Mouse (Mus musculus) kidney, postnatal 0 days (tissue): Measurements from ENCODE around the gene Smyd2. TPM values are rescaled to one million over a fixed set of nuclear protein-coding genes. Genes with fewer than 3 reads are reported as not detected.

Experiments
- ATAC-seq: fragments of 200-750 bp; cut with Nextera tagmentation; replicated peaks from 2 replicates; pipeline ENCODE4 v1.8.0; 2017; ENCODE audit warnings: low read depth, moderate number of reproducible peaks, moderate TSS enrichment, moderate library complexity; ENCODE audit not compliant: low FRiP score
- DNase-seq: peaks from one replicate; pipeline ENCODE4 v3.0.0-alpha.2; 2016; ENCODE audit warnings: low spot score
- H3K27ac ChIP-seq: fragments of 300-500 bp; sonication (generic); 2 replicates; pipeline ENCODE4 v1.5.1; 2014; ENCODE audit warnings: mild to moderate bottlenecking
- H3K27me3 ChIP-seq: fragments of 300-500 bp; sonication (generic); 2 replicates; pipeline ENCODE4 v1.6.1; 2014; ENCODE audit warnings: low read length, mixed read lengths; ENCODE audit not compliant: insufficient read depth
- H3K36me3 ChIP-seq: fragments of 300-500 bp; sonication (generic); 2 replicates; pipeline ENCODE4 v1.6.1; 2014; ENCODE audit warnings: low read length, mixed read lengths; ENCODE audit not compliant: insufficient read depth
- H3K4me1 ChIP-seq: fragments of 300-500 bp; sonication (generic); replicated peaks from 2 replicates; pipeline ENCODE4 v1.6.1; 2014; ENCODE audit warnings: antibody characterized with exemption, low read length, mixed read lengths; ENCODE audit not compliant: insufficient read depth
- H3K4me2 ChIP-seq: fragments of 300-500 bp; sonication (generic); 2 replicates; pipeline ENCODE4 v1.6.1; 2014; ENCODE audit warnings: mild to moderate bottlenecking, low read length, moderate library complexity, mixed read lengths
- H3K4me3 ChIP-seq: fragments of 300-500 bp; sonication (generic); replicated peaks from 2 replicates; pipeline ENCODE4 v1.5.1; 2014; ENCODE audit warnings: low read depth, low read length
- H3K9ac ChIP-seq: fragments of 300-500 bp; sonication (generic); 2 replicates; pipeline ENCODE4 v1.6.1; 2014; ENCODE audit warnings: low read depth, low read length
- H3K9me3 ChIP-seq: fragments of 300-500 bp; sonication (generic); replicated peaks from 2 replicates; pipeline ENCODE4 v1.6.1; 2016; ENCODE audit warnings: low read length, inconsistent platforms, mixed read lengths
- CTCF ChIP-seq: IDR thresholded peaks from 2 replicates; pipeline ENCODE4 v1.5.1; 2016; ENCODE audit warnings: antibody characterized with exemption, low read depth, mild to moderate bottlenecking, moderate library complexity
- WGBS: fragments of 180-500 bp; shearing (Covaris S2); extraction: QIAGEN DNeasy Blood & Tissue Kit; methylation state at CpG from one replicate; pipeline ENCODE4 v1.1.7; 2014; 5-methylcytosine and 5-hydroxymethylcytosine counted together
- polyA plus RNA-seq: library from polyadenylated mRNA; unstranded; fragments of >200 nt; fragmentation: Nextera tagmentation; extraction: Ambion mirVana; gene quantifications from 2 replicates; pipeline ENCODE4 v1.2.1, GENCODE M21; 2015

Gene Smyd2
- polyA plus RNA-seq, 1 experiment from 2014 or later, result 70.4 TPM

- no peaks in the 10 kb centered on the region for H3K36me3 ChIP-seq
- peak overlapping the region; percentile 75; the same call in 1 of the 2 replicates for H3K9ac ChIP-seq
- no peaks in the 10 kb centered on the region for H3K27me3 ChIP-seq
- no peak for DNase-seq
- H3K9me3 ChIP-seq, result no peaks in the 10 kb centered on the region
- TF ChIP-seq CTCF, result no peak
- H3K4me2 ChIP-seq, result peak overlapping the region; percentile 88
- H3K4me3 ChIP-seq, result peak overlapping the region; percentile 73
- 13% methylated on average over 9 of the region's 9 CpGs for WGBS
- H3K4me1 ChIP-seq, result 0 out of 2 replicates have a peak, but pooled peaks cover 11% of the 10 kb centered on the region
- H3K27ac ChIP-seq, result no peak overlapping the region
- no peak for ATAC-seq
Observed at GRCm38 (mm10) chr1:189922721-189923120, 558 bp upstream of the Smyd2 start.

GRCm38 (mm10) chr1:189921568-189921817 is 670 bp downstream of the Smyd2 start:
- no peaks in the 10 kb centered on the region for H3K9me3 ChIP-seq
- peak; percentile 50 for DNase-seq
- H3K36me3 ChIP-seq, result no peaks in the 10 kb centered on the region
- WGBS, result 2% methylated on average over 4 of the region's 4 CpGs
- peak overlapping the region; percentile 75; the same call in 1 of the 2 replicates for H3K9ac ChIP-seq
- peak overlapping the region; percentile 88 for H3K4me2 ChIP-seq
- TF ChIP-seq CTCF, result no peak
- H3K27ac ChIP-seq, result peak overlapping the region; percentile 58; the same call in 1 of the 2 replicates
- no peaks in the 10 kb centered on the region for H3K27me3 ChIP-seq
- 0 out of 2 replicates have a peak, but pooled peaks cover 11% of the 10 kb centered on the region for H3K4me1 ChIP-seq
- no peak for ATAC-seq
- peak overlapping the region; percentile 73 for H3K4me3 ChIP-seq

- H3K4me3 ChIP-seq, result peak overlapping the region; percentile 73
- no peak overlapping the region for H3K27ac ChIP-seq
- ATAC-seq (peak; percentile 45; the same call in 1 of the 2 replicates), DNase-seq (no peak)
- TF ChIP-seq CTCF, result no peak
- 20% methylated on average over 28 of the region's 28 CpGs for WGBS
- peak overlapping the region; percentile 88 for H3K4me2 ChIP-seq
- H3K27me3 ChIP-seq, result no peaks in the 10 kb centered on the region
- peak overlapping the region; percentile 75; the same call in 1 of the 2 replicates for H3K9ac ChIP-seq
- no peaks in the 10 kb centered on the region for H3K36me3 ChIP-seq
- 0 out of 2 replicates have a peak, but pooled peaks cover 11% of the 10 kb centered on the region for H3K4me1 ChIP-seq
- no peaks in the 10 kb centered on the region for H3K9me3 ChIP-seq
Observed at GRCm38 (mm10) chr1:189920701-189921567, 1.2 kb downstream of the Smyd2 start.

GRCm38 (mm10) chr1:189919756-189920155 is 2.4 kb downstream of the Smyd2 start:
- Histone ChIP-seq H3K9me3 (no peaks in the 10 kb centered on the region), H3K27me3 (no peaks in the 10 kb centered on the region), H3K4me2 (no peak overlapping the region), H3K27ac (no peak overlapping the region), H3K4me3 (no peak overlapping the region), H3K9ac (no peak overlapping the region), H3K36me3 (no peaks in the 10 kb centered on the region), H3K4me1 (0 out of 2 replicates have a peak, but pooled peaks cover 11% of the 10 kb centered on the region)
- ATAC-seq (no peak), DNase-seq (no peak)
- 79% methylated on average over 3 of the region's 3 CpGs for WGBS
- TF ChIP-seq CTCF, result no peak

GRCm38 (mm10) chr1:189917126-189917500 is 5.0 kb downstream of the Smyd2 start:
- no peaks in the 10 kb centered on the region for H3K9me3 ChIP-seq
- ATAC-seq (no peak), DNase-seq (no peak)
- no peak overlapping the region for H3K4me2 ChIP-seq
- H3K27me3 ChIP-seq, result no peaks in the 10 kb centered on the region
- 54% methylated on average over 4 of the region's 4 CpGs for WGBS
- no peak overlapping the region for H3K4me3 ChIP-seq
- no peak for TF ChIP-seq CTCF
- no peak overlapping the region for H3K9ac ChIP-seq
- H3K36me3 ChIP-seq, result no peaks in the 10 kb centered on the region
- H3K4me1 ChIP-seq, result 0 out of 2 replicates have a peak, but pooled peaks cover 10% of the 10 kb centered on the region
- no peak overlapping the region for H3K27ac ChIP-seq

- 68% methylated on average over 10 of the region's 10 CpGs for WGBS
- 0 out of 2 replicates have a peak, but pooled peaks cover 9% of the 10 kb centered on the region for H3K4me1 ChIP-seq
- no peak for ATAC-seq
- H3K9ac ChIP-seq, result no peak overlapping the region
- no peak overlapping the region for H3K4me3 ChIP-seq
- DNase-seq, result no peak
- no peaks in the 10 kb centered on the region for H3K9me3 ChIP-seq
- H3K27me3 ChIP-seq, result no peaks in the 10 kb centered on the region
- TF ChIP-seq CTCF, result no peak
- no peaks in the 10 kb centered on the region for H3K36me3 ChIP-seq
- H3K4me2 ChIP-seq, result no peak overlapping the region
- H3K27ac ChIP-seq, result no peak overlapping the region
Observed at GRCm38 (mm10) chr1:189916422-189917125, 5.6 kb downstream of the Smyd2 start.
